Comparison of ENCODE assay signal across 8 mouse cellular contexts in genomic region chr13:112754871-112755270, GRCm38 (mm10). TPM values are rescaled to one million over a fixed set of nuclear protein-coding genes. Genes with fewer than 3 reads are reported as not detected.
DNase-seq lines count a peak whose midpoint lies in the region; ATAC-seq lines count a peak whose summit lies in the region.

No protein-coding gene starts in this region.

- DNase-seq in gastrocnemius, adult 18-20 months (ENCODE audit: low spot score): peak; percentile 50
- no peak for DNase-seq in gastrocnemius, postnatal 36 days
- DNase-seq in lung, postnatal 14 days: no peak
- no peak for DNase-seq in kidney, adult 11 months

- H3K4me1 ChIP-seq in lung, embryonic 16.5 days (replicated peaks; ENCODE audit: control insufficient read depth, insufficient read depth, low read length): peaks cover 27% of the 10 kb centered on the region
- peaks cover 31% of the 10 kb centered on the region for H3K4me1 ChIP-seq in heart, embryonic 16.5 days (ENCODE audit: control insufficient read depth, insufficient read depth, low read length)
- H3K4me1 ChIP-seq in stomach, embryonic 15.5 days: peaks cover 47% of the 10 kb centered on the region
- peaks cover 23% of the 10 kb centered on the region for H3K4me1 ChIP-seq in hindbrain, embryonic 13.5 days (replicated peaks)

- no peaks in the 10 kb centered on the region for H3K36me3 ChIP-seq in lung, embryonic 16.5 days (ENCODE audit: control insufficient read depth, insufficient read depth, low read length)
- H3K36me3 ChIP-seq in heart, embryonic 16.5 days (ENCODE audit: control insufficient read depth, insufficient read depth): no peaks in the 10 kb centered on the region
- no peaks in the 10 kb centered on the region for H3K36me3 ChIP-seq in stomach, embryonic 15.5 days
- no peaks in the 10 kb centered on the region for H3K36me3 ChIP-seq in hindbrain, embryonic 13.5 days

- H3K4me3 ChIP-seq in lung, embryonic 16.5 days (ENCODE audit: low read length): no peak overlapping the region
- H3K4me3 ChIP-seq in heart, embryonic 16.5 days (ENCODE audit: low read length): no peak overlapping the region
- no peak overlapping the region for H3K4me3 ChIP-seq in stomach, embryonic 15.5 days (replicated peaks)
- H3K4me3 ChIP-seq in hindbrain, embryonic 13.5 days: no peak overlapping the region

- intact Hi-C loops in gastrocnemius, postnatal 36 days (cut with DNase I): no loop called here

- no peaks in the 10 kb centered on the region for H3K9me3 ChIP-seq in lung, embryonic 16.5 days (ENCODE audit: control insufficient read depth, low read length)
- no peaks in the 10 kb centered on the region for H3K9me3 ChIP-seq in heart, embryonic 16.5 days (replicated peaks; ENCODE audit: control insufficient read depth, low read length)
- H3K9me3 ChIP-seq in stomach, embryonic 15.5 days: no peaks in the 10 kb centered on the region
- H3K9me3 ChIP-seq in hindbrain, embryonic 13.5 days: no peaks in the 10 kb centered on the region

- no peak overlapping the region for H3K4me2 ChIP-seq in lung, embryonic 16.5 days (ENCODE audit: low read depth, low read length)
- H3K4me2 ChIP-seq in heart, embryonic 16.5 days (ENCODE audit: low read depth, low read length): no peak overlapping the region
- no peak overlapping the region for H3K4me2 ChIP-seq in stomach, embryonic 15.5 days
- no peak overlapping the region for H3K4me2 ChIP-seq in hindbrain, embryonic 13.5 days

- no peaks in the 10 kb centered on the region for H3K27me3 ChIP-seq in lung, embryonic 16.5 days (ENCODE audit: control insufficient read depth, insufficient read depth, low read depth, low read length)
- no peaks in the 10 kb centered on the region for H3K27me3 ChIP-seq in heart, embryonic 16.5 days (ENCODE audit: control insufficient read depth, insufficient read depth, low read length)
- H3K27me3 ChIP-seq in stomach, embryonic 15.5 days (replicated peaks): no peaks in the 10 kb centered on the region
- no peaks in the 10 kb centered on the region for H3K27me3 ChIP-seq in hindbrain, embryonic 13.5 days

- H3K9ac ChIP-seq in lung, embryonic 16.5 days (ENCODE audit: low read length): no peak overlapping the region
- 0 out of 2 replicates have a peak overlapping the region, but pooled peaks have one; percentile 11 for H3K9ac ChIP-seq in heart, embryonic 16.5 days (ENCODE audit: low read length)
- no peak overlapping the region for H3K9ac ChIP-seq in stomach, embryonic 15.5 days
- no peak overlapping the region for H3K9ac ChIP-seq in hindbrain, embryonic 13.5 days

- 53% methylated on average over 4 of the region's 4 CpGs for WGBS in lung, embryonic 16.5 days
- 50% methylated on average over 4 of the region's 4 CpGs for whole genome bisulfite sequencing in heart, embryonic 16.5 days
- 43% methylated on average over 4 of the region's 4 CpGs for WGBS in stomach, embryonic 15.5 days
- 34% methylated on average over 4 of the region's 4 CpGs for WGBS in hindbrain, embryonic 13.5 days

- ATAC-seq in lung, embryonic 16.5 days (ENCODE audit: low read depth): no peak
- no peak for ATAC-seq in heart, embryonic 16.5 days (replicated peaks; ENCODE audit: extremely low read depth, insufficient read depth, low FRiP score)
- no peak for ATAC-seq in stomach, embryonic 15.5 days (ENCODE audit: insufficient read depth, low FRiP score, low read depth)
- no peak for ATAC-seq in hindbrain, embryonic 13.5 days (ENCODE audit: low FRiP score)

- peak overlapping the region; percentile 35; the same call in 1 of the 2 replicates for H3K27ac ChIP-seq in lung, embryonic 16.5 days (ENCODE audit: low read length)
- peak overlapping the region; percentile 61 for H3K27ac ChIP-seq in heart, embryonic 16.5 days (ENCODE audit: low read length)
- peak overlapping the region; percentile 93 for H3K27ac ChIP-seq in stomach, embryonic 15.5 days
- no peak overlapping the region for H3K27ac ChIP-seq in hindbrain, embryonic 13.5 days

RNA-seq across cellular contexts. Expression of gene Plpp1, which starts 45.7 kb away (rescaled TPM):
- 10 to 100 TPM; 34.2 to 53.9 TPM for total RNA-seq in gastrocnemius, adult 18-20 months (2021)
- 10 to 100 TPM; 34.2 to 42.7 TPM for total RNA-seq in gastrocnemius, postnatal 36 days (2021)
- polyA plus RNA-seq in lung, embryonic 16.5 days (2015; fragmentation: Nextera tagmentation; extraction: Ambion mirVana): 81.5 and 90.8 TPM in 2 replicates
- polyA plus RNA-seq in heart, embryonic 16.5 days (2015; fragmentation: Nextera tagmentation; extraction: Ambion mirVana): 59.3 and 63.2 TPM in 2 replicates
- polyA plus RNA-seq in stomach, embryonic 15.5 days (2015; fragmentation: Nextera tagmentation; extraction: Ambion mirVana): 94.1 and 102 TPM in 2 replicates
- polyA plus RNA-seq in hindbrain, embryonic 13.5 days (2015; fragmentation: Nextera tagmentation; extraction: Ambion mirVana): 51.7 and 53.3 TPM in 2 replicates
